Comparison of ENCODE assay signal across 15 mouse cellular contexts in genomic region chr5:9578571-9578970, GRCm38 (mm10).
"Had no signal": no experiment of that assay in that cellular context is flagged by ENCODE, and none has a peak within 500 bp of the region (broad histone marks: within the 10 kb centered on the region; RNA-seq: fewer than 3 reads in every experiment).

No protein-coding gene starts in this region.

- H3K4me1 ChIP-seq: midbrain, embryonic 10.5 days; midbrain, embryonic 12.5 days; neural tube, embryonic 12.5 days; stomach, embryonic 15.5 days had no signal

- H3K36me3 ChIP-seq: midbrain, embryonic 10.5 days; midbrain, embryonic 12.5 days; neural tube, embryonic 12.5 days; stomach, embryonic 15.5 days had no signal

- H3K27ac ChIP-seq: liver, embryonic 14.5 days; midbrain, embryonic 10.5 days; midbrain, embryonic 12.5 days; neural tube, embryonic 12.5 days; stomach, embryonic 15.5 days had no signal

- ATAC-seq: midbrain, embryonic 16.5 days had no signal

- H3K9ac ChIP-seq: liver, embryonic 14.5 days; lung, embryonic 14.5 days; midbrain, embryonic 12.5 days; neural tube, embryonic 12.5 days; stomach, embryonic 15.5 days had no signal

- H3K9me3 ChIP-seq: midbrain, embryonic 10.5 days; midbrain, embryonic 12.5 days; neural tube, embryonic 12.5 days; stomach, embryonic 15.5 days had no signal

- H3K4me3 ChIP-seq: midbrain, embryonic 10.5 days; midbrain, embryonic 12.5 days; myocyte; neural tube, embryonic 12.5 days; stomach, embryonic 15.5 days had no signal

- DNase-seq: lung, adult 18-20 months; lung, embryonic 14.5 days; lung, postnatal 10 days; lung, postnatal 4 days; right cerebral cortex, postnatal 14 days; thymus, adult 2 months; thymus, postnatal 25 days; thymus, postnatal 4 days had no signal

- H3K27me3 ChIP-seq: midbrain, embryonic 12.5 days; neural tube, embryonic 12.5 days; stomach, embryonic 15.5 days had no signal

- H3K4me2 ChIP-seq: lung, embryonic 14.5 days; midbrain, embryonic 12.5 days; neural tube, embryonic 12.5 days; stomach, embryonic 15.5 days had no signal
